Comparison of ENCODE assay signal across 20 mouse cellular contexts in the genomic region with DNA sequence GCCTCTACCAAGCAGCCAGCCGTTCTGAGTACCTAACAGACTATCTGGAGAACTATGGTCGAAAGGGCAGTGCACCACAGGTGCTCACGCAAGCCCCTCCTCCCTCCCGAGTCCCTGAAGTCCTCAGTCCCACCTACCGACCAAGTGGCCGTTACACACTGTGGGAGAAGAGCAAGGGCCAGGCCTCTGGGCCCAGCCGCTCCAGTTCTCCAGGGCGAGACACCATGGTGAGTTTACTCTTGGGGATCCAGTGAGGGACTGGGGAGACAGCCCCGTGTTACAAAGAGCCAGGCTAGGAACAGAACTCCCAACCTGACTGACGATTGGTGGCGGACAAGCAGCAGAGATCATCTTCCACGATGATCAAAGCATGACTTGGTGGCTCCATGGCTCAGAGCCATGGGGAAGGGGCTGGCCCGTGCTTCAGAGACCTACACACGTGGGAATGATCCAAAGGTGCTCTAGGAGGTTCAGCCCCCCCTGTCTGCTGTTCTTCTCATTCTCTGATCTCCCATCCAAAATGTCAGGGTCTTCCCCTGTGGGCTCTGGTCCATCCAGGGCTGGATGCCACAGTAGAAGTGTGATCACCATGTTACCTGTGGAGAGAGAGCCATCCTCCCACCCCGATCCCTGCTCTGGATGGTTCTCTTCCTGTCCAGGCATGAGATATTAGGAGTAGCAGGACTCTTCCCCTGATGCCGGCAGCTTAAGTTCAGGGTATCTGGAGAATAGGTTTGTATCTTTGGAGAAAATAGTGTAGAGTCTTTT. TPM values are rescaled to one million over a fixed set of nuclear protein-coding genes. Genes with fewer than 3 reads are reported as not detected.
DNase-seq lines count a peak whose midpoint lies in the region; ATAC-seq and TF ChIP-seq lines count a peak whose summit lies in the region.
"Had no signal": no experiment of that assay in that cellular context is flagged by ENCODE, and none has a peak within 500 bp of the region (broad histone marks: within the 10 kb centered on the region; RNA-seq: fewer than 3 reads in every experiment).

No protein-coding gene starts in this region.

- no peak for DNase-seq in heart, adult 2 months
- no peak for DNase-seq in heart, embryonic 10.5 days (ENCODE audit: low spot score)
- DNase-seq in midbrain, embryonic 10.5 days (ENCODE audit: low spot score) = no peak
- no peak for DNase-seq in kidney, postnatal 0 days (ENCODE audit: low spot score)
- DNase-seq in ovary, postnatal 10 days (ENCODE audit: low spot score) = no peak
- no peak for DNase-seq in left cerebral cortex, postnatal 14 days (ENCODE audit: low spot score in 2 of 2)

- H3K9ac ChIP-seq in heart, adult 2 months (ENCODE audit: low read depth, low read length) = peak overlapping the region; percentile 23; the same call in 1 of the 2 replicates
- no peak overlapping the region for H3K9ac ChIP-seq in midbrain, embryonic 16.5 days (ENCODE audit: low read depth, low read length)
- peak overlapping the region; percentile 23; the same call in 1 of the 2 replicates for H3K9ac ChIP-seq in kidney, postnatal 0 days (ENCODE audit: low read depth, low read length)
- H3K9ac ChIP-seq: embryonic facial prominence, embryonic 13.5 days; hindbrain, embryonic 12.5 days; liver, embryonic 13.5 days had no signal

- no peak for ATAC-seq in midbrain, embryonic 16.5 days
- no peak for ATAC-seq in kidney, postnatal 0 days (replicated peaks; ENCODE audit: low FRiP score, low read depth)

- no peak for TF ChIP-seq CTCF in heart, adult 2 months (IDR thresholded peaks at IDR 0.05)
- TF ChIP-seq CTCF in kidney, postnatal 0 days (IDR thresholded peaks at IDR 0.05; ENCODE audit: low read depth) = no peak

- 61% methylated on average over 16 of the region's 16 CpGs for WGBS in heart, adult 2 months
- WGBS in heart, embryonic 10.5 days = 64% methylated on average over 16 of the region's 16 CpGs
- WGBS in midbrain, embryonic 10.5 days = 66% methylated on average over 16 of the region's 16 CpGs
- 64% methylated on average over 16 of the region's 16 CpGs for WGBS in midbrain, embryonic 16.5 days
- 60% methylated on average over 16 of the region's 16 CpGs for WGBS in kidney, postnatal 0 days

- peaks cover 2% of the 10 kb centered on the region; the same call in 1 of the 2 replicates for H3K36me3 ChIP-seq in heart, adult 2 months (ENCODE audit: control insufficient read depth, insufficient read depth, low read length)
- H3K36me3 ChIP-seq in heart, embryonic 10.5 days = peaks cover 15% of the 10 kb centered on the region
- H3K36me3 ChIP-seq in midbrain, embryonic 10.5 days = 0 out of 2 replicates have a peak, but pooled peaks cover 3% of the 10 kb centered on the region
- H3K36me3 ChIP-seq in midbrain, embryonic 16.5 days (ENCODE audit: control insufficient read depth, insufficient read depth, low read length) = no peaks in the 10 kb centered on the region
- H3K36me3 ChIP-seq in kidney, postnatal 0 days (ENCODE audit: insufficient read depth, low read length) = no peaks in the 10 kb centered on the region
- H3K36me3 ChIP-seq: embryonic facial prominence, embryonic 13.5 days; hindbrain, embryonic 12.5 days; liver, embryonic 13.5 days had no signal

- no peak overlapping the region for H3K4me2 ChIP-seq in midbrain, embryonic 16.5 days (ENCODE audit: low read length)
- H3K4me2 ChIP-seq in kidney, postnatal 0 days (ENCODE audit: low read length) = no peak overlapping the region
- H3K4me2 ChIP-seq: embryonic facial prominence, embryonic 13.5 days; hindbrain, embryonic 12.5 days; liver, embryonic 13.5 days had no signal

- TF ChIP-seq POLR2A in heart, adult 2 months (IDR thresholded peaks at IDR 0.05; ENCODE audit: insufficient read depth, low read depth, low read length) = no peak

- H3K9me3 ChIP-seq in heart, embryonic 10.5 days = no peaks in the 10 kb centered on the region
- H3K9me3 ChIP-seq in midbrain, embryonic 10.5 days (replicated peaks) = no peaks in the 10 kb centered on the region
- H3K9me3 ChIP-seq in midbrain, embryonic 16.5 days (replicated peaks; ENCODE audit: control insufficient read depth, low read length, poor library complexity, severe bottlenecking) = no peaks in the 10 kb centered on the region
- no peaks in the 10 kb centered on the region for H3K9me3 ChIP-seq in kidney, postnatal 0 days (replicated peaks; ENCODE audit: low read length)
- H3K9me3 ChIP-seq: embryonic facial prominence, embryonic 13.5 days; hindbrain, embryonic 12.5 days; liver, embryonic 13.5 days had no signal

- intact Hi-C loops in heart, adult 2 months (cut with DNase I) = no loop called here
- intact Hi-C loops in left cerebral cortex, postnatal 14 days (cut with DNase I) = no loop called here

- peaks cover 15% of the 10 kb centered on the region for H3K4me1 ChIP-seq in heart, adult 2 months (ENCODE audit: control insufficient read depth, insufficient read depth, low read length)
- peaks cover 85% of the 10 kb centered on the region for H3K4me1 ChIP-seq in heart, embryonic 10.5 days
- H3K4me1 ChIP-seq in midbrain, embryonic 10.5 days = peaks cover 85% of the 10 kb centered on the region
- H3K4me1 ChIP-seq in midbrain, embryonic 16.5 days (ENCODE audit: control insufficient read depth, insufficient read depth, low read length) = no peaks in the 10 kb centered on the region; the same call in 1 of the 2 replicates
- peaks cover 38% of the 10 kb centered on the region for H3K4me1 ChIP-seq in kidney, postnatal 0 days (replicated peaks; ENCODE audit: insufficient read depth, low read length)

- H3K79me2 ChIP-seq in heart, adult 2 months (replicated peaks; ENCODE audit: control insufficient read depth, insufficient read depth, low read length) = no peaks in the 10 kb centered on the region

- no peak overlapping the region for H3K4me3 ChIP-seq in heart, adult 2 months
- no peak overlapping the region for H3K4me3 ChIP-seq in heart, embryonic 10.5 days
- no peak overlapping the region for H3K4me3 ChIP-seq in midbrain, embryonic 10.5 days
- H3K4me3 ChIP-seq in midbrain, embryonic 16.5 days (ENCODE audit: low read depth, low read length) = no peak overlapping the region
- no peak overlapping the region for H3K4me3 ChIP-seq in kidney, postnatal 0 days (replicated peaks; ENCODE audit: low read depth, low read length)
- H3K4me3 ChIP-seq: embryonic facial prominence, embryonic 13.5 days; hindbrain, embryonic 12.5 days; liver, embryonic 13.5 days had no signal

- no peaks in the 10 kb centered on the region for H3K27me3 ChIP-seq in heart, adult 2 months (ENCODE audit: control insufficient read depth, insufficient read depth, low read length)
- no peaks in the 10 kb centered on the region for H3K27me3 ChIP-seq in heart, embryonic 10.5 days (ENCODE audit: insufficient read depth, poor library complexity, severe bottlenecking)
- peaks cover 64% of the 10 kb centered on the region for H3K27me3 ChIP-seq in midbrain, embryonic 10.5 days (ENCODE audit: low read depth, poor library complexity, severe bottlenecking)
- no peaks in the 10 kb centered on the region for H3K27me3 ChIP-seq in midbrain, embryonic 16.5 days (ENCODE audit: control insufficient read depth, insufficient read depth, low read depth, low read length)
- no peaks in the 10 kb centered on the region for H3K27me3 ChIP-seq in kidney, postnatal 0 days (ENCODE audit: insufficient read depth, low read length)
- H3K27me3 ChIP-seq: embryonic facial prominence, embryonic 13.5 days had no signal

- peak overlapping the region; percentile 21 for H3K27ac ChIP-seq in heart, adult 2 months
- H3K27ac ChIP-seq in heart, embryonic 10.5 days = no peak overlapping the region
- 0 out of 2 replicates have a peak overlapping the region, but pooled peaks have one; percentile 52 for H3K27ac ChIP-seq in midbrain, embryonic 10.5 days (replicated peaks)
- H3K27ac ChIP-seq in midbrain, embryonic 16.5 days (ENCODE audit: low read length) = no peak overlapping the region
- H3K27ac ChIP-seq in kidney, postnatal 0 days = peak overlapping the region; percentile 57
- H3K27ac ChIP-seq: embryonic facial prominence, embryonic 13.5 days; hindbrain, embryonic 12.5 days; liver, embryonic 13.5 days had no signal

- TF ChIP-seq EP300 in heart, adult 2 months (IDR thresholded peaks at IDR 0.05; ENCODE audit: insufficient read depth, low read depth, low read length) = no peak

RNA-seq across cellular contexts. Expression of gene Usp2, which starts 9.4 kb away (rescaled TPM):
- total RNA-seq in heart, adult 2 months (2021) = 100 to 1,000 TPM in 1 of 2 experiments, 10 to 100 TPM in 1; 75.8 to 206 TPM
- polyA plus RNA-seq in heart, adult 2 months (2012; rRNA removed) = 62.8 and 73.8 TPM in 2 replicates
- 36.1 and 59.0 TPM in 2 replicates for polyA plus RNA-seq in heart, embryonic 10.5 days (2016; fragmentation: Nextera tagmentation; extraction: Ambion mirVana)
- polyA plus RNA-seq in midbrain, embryonic 10.5 days (2016; fragmentation: Nextera tagmentation; extraction: Ambion mirVana) = 11.3 and 16.5 TPM in 2 replicates
- polyA plus RNA-seq in midbrain, embryonic 16.5 days (2015; fragmentation: Nextera tagmentation; extraction: Ambion mirVana) = 6.7 and 9.7 TPM in 2 replicates
- 62.9 and 72.1 TPM in 2 replicates for polyA plus RNA-seq in kidney, postnatal 0 days (2015; fragmentation: Nextera tagmentation; extraction: Ambion mirVana)
- 10 to 100 TPM; 71.9 to 87.1 TPM for total RNA-seq in left cerebral cortex, postnatal 14 days (2021)

RNA-seq across cellular contexts. Expression of gene Mfrp, which starts 25.3 kb away (rescaled TPM):
- total RNA-seq in heart, adult 2 months (2021) = under 1 TPM in 1 of 2 experiments, not detected in 1; 0.05 TPM
- polyA plus RNA-seq in heart, adult 2 months (2012; rRNA removed) = 0.04 and 0.12 TPM in 2 replicates
- polyA plus RNA-seq in heart, embryonic 10.5 days (2016; fragmentation: Nextera tagmentation; extraction: Ambion mirVana) = 0.21 TPM in 1 of 2 replicates, not detected in the other
- polyA plus RNA-seq in midbrain, embryonic 10.5 days (2016; fragmentation: Nextera tagmentation; extraction: Ambion mirVana) = 0.07 and 0.17 TPM in 2 replicates
- polyA plus RNA-seq in midbrain, embryonic 16.5 days (2015; fragmentation: Nextera tagmentation; extraction: Ambion mirVana) = 0.15 and 0.16 TPM in 2 replicates
- polyA plus RNA-seq in kidney, postnatal 0 days (2015; fragmentation: Nextera tagmentation; extraction: Ambion mirVana) = 0.11 and 0.16 TPM in 2 replicates
- under 1 TPM; 0.46 to 0.82 TPM for total RNA-seq in left cerebral cortex, postnatal 14 days (2021)
- total RNA-seq: adrenal gland, postnatal 14 days; gastrocnemius, postnatal 25 days; left cerebral cortex, postnatal 4 days; megakaryocyte, adult 5-6 weeks; monocyte, adult 5-6 weeks had no signal
- polyA plus RNA-seq: CD4-positive, CD25-positive, alpha-beta regulatory T cell, adult 4 months; liver, embryonic 13.5 days; neural tube, embryonic 14.5 days; thymus, postnatal 0 days had no signal

RNA-seq across cellular contexts. Expression of gene C1qtnf5, which starts 30.9 kb away (rescaled TPM):
- 1 to 10 TPM; 4.8 to 7.6 TPM for total RNA-seq in heart, adult 2 months (2021)
- polyA plus RNA-seq in heart, adult 2 months (2012; rRNA removed) = 9.4 and 13.8 TPM in 2 replicates
- 0.50 TPM in 1 of 2 replicates, not detected in the other for polyA plus RNA-seq in heart, embryonic 10.5 days (2016; fragmentation: Nextera tagmentation; extraction: Ambion mirVana)
- polyA plus RNA-seq in midbrain, embryonic 10.5 days (2016; fragmentation: Nextera tagmentation; extraction: Ambion mirVana) = 0.29 and 0.93 TPM in 2 replicates
- 4.6 and 5.5 TPM in 2 replicates for polyA plus RNA-seq in midbrain, embryonic 16.5 days (2015; fragmentation: Nextera tagmentation; extraction: Ambion mirVana)
- polyA plus RNA-seq in kidney, postnatal 0 days (2015; fragmentation: Nextera tagmentation; extraction: Ambion mirVana) = 9.7 and 12.3 TPM in 2 replicates
- total RNA-seq in left cerebral cortex, postnatal 14 days (2021) = 10 to 100 TPM; 17.1 to 19.6 TPM
- total RNA-seq: monocyte, adult 5-6 weeks had no signal
- polyA plus RNA-seq: CD4-positive, CD25-positive, alpha-beta regulatory T cell, adult 4 months had no signal

RNA-seq across cellular contexts. Expression of gene Thy1, which starts 33.0 kb away (rescaled TPM):
- total RNA-seq in heart, adult 2 months (2021) = 10 to 100 TPM in 1 of 2 experiments, 1 to 10 TPM in 1; 6.6 to 15.5 TPM
- polyA plus RNA-seq in heart, adult 2 months (2012; rRNA removed) = 32.3 and 42.7 TPM in 2 replicates
- polyA plus RNA-seq in heart, embryonic 10.5 days (2016; fragmentation: Nextera tagmentation; extraction: Ambion mirVana) = 0.15 and 1.1 TPM in 2 replicates
- polyA plus RNA-seq in midbrain, embryonic 10.5 days (2016; fragmentation: Nextera tagmentation; extraction: Ambion mirVana) = not detected in 2 replicates
- 2.9 and 6.4 TPM in 2 replicates for polyA plus RNA-seq in midbrain, embryonic 16.5 days (2015; fragmentation: Nextera tagmentation; extraction: Ambion mirVana)
- polyA plus RNA-seq in kidney, postnatal 0 days (2015; fragmentation: Nextera tagmentation; extraction: Ambion mirVana) = 9.9 and 13.6 TPM in 2 replicates
- total RNA-seq in left cerebral cortex, postnatal 14 days (2021) = 100 to 1,000 TPM; 854 to 877 TPM
- polyA plus RNA-seq: hindbrain, embryonic 12.5 days had no signal

RNA-seq across cellular contexts. Expression of gene Gm49380, which starts 37.1 kb away (rescaled TPM):
- under 1 TPM; 0.21 to 0.23 TPM for total RNA-seq in heart, adult 2 months (2021)
- polyA plus RNA-seq in heart, adult 2 months (2012; rRNA removed) = not detected in 2 replicates
- 0.07 and 0.18 TPM in 2 replicates for polyA plus RNA-seq in heart, embryonic 10.5 days (2016; fragmentation: Nextera tagmentation; extraction: Ambion mirVana)
- polyA plus RNA-seq in midbrain, embryonic 10.5 days (2016; fragmentation: Nextera tagmentation; extraction: Ambion mirVana) = 0.35 and 0.63 TPM in 2 replicates
- 0.10 and 0.15 TPM in 2 replicates for polyA plus RNA-seq in midbrain, embryonic 16.5 days (2015; fragmentation: Nextera tagmentation; extraction: Ambion mirVana)
- polyA plus RNA-seq in kidney, postnatal 0 days (2015; fragmentation: Nextera tagmentation; extraction: Ambion mirVana) = not detected in 2 replicates
- total RNA-seq in left cerebral cortex, postnatal 14 days (2021) = under 1 TPM; 0.25 to 0.37 TPM
- total RNA-seq: megakaryocyte, adult 5-6 weeks; monocyte, adult 5-6 weeks had no signal
- polyA plus RNA-seq: CD4-positive, CD25-positive, alpha-beta regulatory T cell, adult 4 months; intestine, postnatal 0 days; liver, embryonic 13.5 days; small intestine, adult 2 months had no signal

Comparison
In these comparisons a context has a peak if more than half of its experiments do, and no peak if none do; other contexts are left out.
1. H3K27ac ChIP-seq: peak in heart, adult 2 months (single experiment), midbrain, embryonic 10.5 days (single experiment) and kidney, postnatal 0 days (single experiment); none in heart, embryonic 10.5 days (single experiment) and midbrain, embryonic 16.5 days (single experiment).